Mouse (Mus musculus) liver, embryonic 15.5 days (tissue): ENCODE data around the gene Nomo1. TPM values are rescaled to one million over a fixed set of nuclear protein-coding genes. Genes with fewer than 3 reads are reported as not detected.

Experiments used
- ATAC-seq: fragments of 200-750 bp; cut with Nextera tagmentation; 2 replicates; pipeline ENCODE4 v1.8.0; 2017; ENCODE audit warnings: moderate number of reproducible peaks, mild to moderate bottlenecking, moderate library complexity; ENCODE audit not compliant: insufficient read depth
- H3K27ac ChIP-seq: fragments of 300-500 bp; sonication (generic); replicated peaks from 2 replicates; pipeline ENCODE4 v1.5.1; 2015; ENCODE audit warnings: mild to moderate bottlenecking, inconsistent platforms
- H3K27me3 ChIP-seq: fragments of 300-500 bp; sonication (generic); 2 replicates; pipeline ENCODE4 v1.6.1; 2015; ENCODE audit warnings: mild to moderate bottlenecking, inconsistent platforms
- H3K36me3 ChIP-seq: fragments of 300-500 bp; sonication (generic); replicated peaks from 2 replicates; pipeline ENCODE4 v1.6.1; 2015; ENCODE audit warnings: moderate library complexity, mild to moderate bottlenecking, inconsistent platforms
- H3K4me1 ChIP-seq: fragments of 300-500 bp; sonication (generic); replicated peaks from 2 replicates; pipeline ENCODE4 v1.6.1; 2015; ENCODE audit warnings: inconsistent platforms
- H3K4me2 ChIP-seq: fragments of 300-500 bp; sonication (generic); 2 replicates; pipeline ENCODE4 v1.6.1; 2015; ENCODE audit warnings: moderate library complexity, mild to moderate bottlenecking, inconsistent platforms
- H3K4me3 ChIP-seq: fragments of 300-500 bp; sonication (generic); replicated peaks from 2 replicates; pipeline ENCODE4 v1.5.1; 2015; ENCODE audit warnings: mild to moderate bottlenecking, inconsistent platforms
- H3K9ac ChIP-seq: fragments of 300-500 bp; sonication (generic); 2 replicates; pipeline ENCODE4 v1.6.1; 2015; ENCODE audit warnings: moderate library complexity, mild to moderate bottlenecking, inconsistent platforms
- H3K9me3 ChIP-seq: fragments of 300-500 bp; sonication (generic); replicated peaks from 2 replicates; pipeline ENCODE4 v1.6.1; 2016; ENCODE audit warnings: inconsistent platforms
- WGBS: fragments of 180-500 bp; shearing (Covaris S2); methylation state at CpG from one replicate; pipeline ENCODE4 v1.1.7; 2015; ENCODE audit warnings: mixed read lengths; ENCODE audit not compliant: insufficient replicate concordance; 5-methylcytosine and 5-hydroxymethylcytosine counted together
- polyA plus RNA-seq: library from polyadenylated mRNA; unstranded; fragments of >200 nt; fragmentation: Nextera tagmentation; extraction: Ambion mirVana; gene quantifications from 2 replicates; pipeline ENCODE4 v1.2.1, GENCODE M21; 2015

Nomo1 gene
- polyA plus RNA-seq, 1 experiment from 2014 or later: 22.5 TPM

- no peaks in the 10 kb centered on the region for H3K27me3 ChIP-seq
- WGBS: 54% methylated on average over 9 of the region's 9 CpGs
- no peak for ATAC-seq
- H3K27ac ChIP-seq: no peak overlapping the region
- H3K4me3 ChIP-seq: no peak overlapping the region
- H3K36me3 ChIP-seq: no peaks in the 10 kb centered on the region
- H3K9me3 ChIP-seq: no peaks in the 10 kb centered on the region
- no peak overlapping the region for H3K9ac ChIP-seq
- no peak overlapping the region for H3K4me2 ChIP-seq
- H3K4me1 ChIP-seq: peaks cover 11% of the 10 kb centered on the region; the same call in 1 of the 2 replicates
These were observed 8.1 kb upstream of the Nomo1 start for GRCm38 (mm10) chr7:46025436-46025835.

- Histone ChIP-seq H3K36me3 (no peaks in the 10 kb centered on the region), H3K27ac (peak overlapping the region; percentile 83), H3K4me3 (no peak overlapping the region), H3K27me3 (no peaks in the 10 kb centered on the region), H3K4me2 (peak overlapping the region; percentile 41), H3K9me3 (no peaks in the 10 kb centered on the region), H3K9ac (no peak overlapping the region), H3K4me1 (peaks cover 33% of the 10 kb centered on the region)
- ATAC-seq: peak; percentile 11; the same call in 1 of the 2 replicates
- 63% methylated on average over 10 of the region's 10 CpGs for WGBS
These were observed 4.8 kb upstream of the Nomo1 start for GRCm38 (mm10) chr7:46028681-46029080.

GRCm38 (mm10) chr7:46029299-46030144, 4.0 kb upstream of the Nomo1 start:
- Histone ChIP-seq H3K27ac (peak overlapping the region; percentile 83), H3K36me3 (no peaks in the 10 kb centered on the region), H3K27me3 (no peaks in the 10 kb centered on the region), H3K9ac (no peak overlapping the region), H3K4me3 (peak overlapping the region; percentile 28; the same call in 1 of the 2 replicates), H3K9me3 (no peaks in the 10 kb centered on the region), H3K4me1 (peaks cover 41% of the 10 kb centered on the region), H3K4me2 (peak overlapping the region; percentile 41)
- ATAC-seq: peak; percentile 52
- WGBS: 58% methylated on average over 9 of the region's 9 CpGs

- 29% methylated on average over 11 of the region's 11 CpGs for WGBS
- Histone ChIP-seq H3K9ac (no peak within 1 kb of the TSS), H3K9me3 (no peaks in the 10 kb centered on the region), H3K27me3 (no peaks in the 10 kb centered on the region), H3K4me3 (peak within 1 kb of the TSS; percentile 28; the same call in 1 of the 2 replicates), H3K4me1 (peaks cover 47% of the 10 kb centered on the region), H3K36me3 (no peaks in the 10 kb centered on the region), H3K4me2 (peak within 1 kb of the TSS; percentile 41), H3K27ac (peak within 1 kb of the TSS; percentile 83)
- peak; percentile 62 for ATAC-seq
These were observed 3.4 kb upstream of the Nomo1 start, which contains the start of gene Abcc6 for GRCm38 (mm10) chr7:46030145-46030488. Gene Abcc6, minus strand, starts transcription at chr7:46030302.

- ATAC-seq: no peak
- H3K27me3 ChIP-seq: no peaks in the 10 kb centered on the region
- H3K4me3 ChIP-seq: no peak overlapping the region
- H3K27ac ChIP-seq: peak overlapping the region; percentile 83
- no peaks in the 10 kb centered on the region for H3K36me3 ChIP-seq
- H3K9ac ChIP-seq: no peak overlapping the region
- 24% methylated on average over 2 of the region's 2 CpGs for WGBS
- H3K4me2 ChIP-seq: peak overlapping the region; percentile 40
- no peaks in the 10 kb centered on the region for H3K9me3 ChIP-seq
- peaks cover 56% of the 10 kb centered on the region for H3K4me1 ChIP-seq
These were observed 2.4 kb upstream of the Nomo1 start for GRCm38 (mm10) chr7:46031075-46031474.

- H3K27ac ChIP-seq: 0 out of 2 replicates have a peak overlapping the region, but pooled peaks have one; percentile 4
- no peaks in the 10 kb centered on the region for H3K9me3 ChIP-seq
- peak overlapping the region; percentile 76 for H3K9ac ChIP-seq
- no peaks in the 10 kb centered on the region for H3K27me3 ChIP-seq
- under 1% methylated on average over 35 of the region's 35 CpGs for WGBS
- peaks cover 20% of the 10 kb centered on the region for H3K36me3 ChIP-seq
- H3K4me1 ChIP-seq: peaks cover 55% of the 10 kb centered on the region
- peak; percentile 4 for ATAC-seq
- H3K4me2 ChIP-seq: peak overlapping the region; percentile 94
- H3K4me3 ChIP-seq: peak overlapping the region; percentile 80
These were observed 406 bp downstream of the Nomo1 start for GRCm38 (mm10) chr7:46033870-46034337.

GRCm38 (mm10) chr7:46034991-46035390, 1.5 kb downstream of the Nomo1 start:
- peak overlapping the region; percentile 80 for H3K4me3 ChIP-seq
- H3K27ac ChIP-seq: 0 out of 2 replicates have a peak overlapping the region, but pooled peaks have one; percentile 24

GRCm38 (mm10) chr7:46035468-46035867, 2.0 kb downstream of the Nomo1 start:
- ATAC-seq: no peak
- 0% methylated on average over 2 of the region's 2 CpGs for WGBS
- Histone ChIP-seq H3K27me3 (no peaks in the 10 kb centered on the region), H3K9me3 (no peaks in the 10 kb centered on the region), H3K36me3 (peaks cover 32% of the 10 kb centered on the region), H3K4me3 (peak overlapping the region; percentile 80; the same call in 1 of the 2 replicates), H3K4me2 (peak overlapping the region; percentile 94), H3K4me1 (peaks cover 47% of the 10 kb centered on the region), H3K27ac (no peak overlapping the region), H3K9ac (no peak overlapping the region)

More at GRCm38 (mm10) chr7:46034991-46035390, 1.5 kb downstream of the Nomo1 start:
- Histone ChIP-seq H3K9ac (peak overlapping the region; percentile 76), H3K27me3 (no peaks in the 10 kb centered on the region), H3K36me3 (peaks cover 29% of the 10 kb centered on the region), H3K9me3 (no peaks in the 10 kb centered on the region), H3K4me2 (peak overlapping the region; percentile 94), H3K4me1 (peaks cover 51% of the 10 kb centered on the region)
- 22% methylated on average over 2 of the region's 2 CpGs for WGBS
- ATAC-seq: no peak

- H3K36me3 ChIP-seq: peaks cover 50% of the 10 kb centered on the region
- WGBS: 67% methylated on average over 6 of the region's 6 CpGs
- no peaks in the 10 kb centered on the region for H3K9me3 ChIP-seq
- ATAC-seq: no peak
- H3K4me3 ChIP-seq: no peak overlapping the region
- H3K4me1 ChIP-seq: peaks cover 34% of the 10 kb centered on the region
- H3K9ac ChIP-seq: no peak overlapping the region
- H3K4me2 ChIP-seq: no peak overlapping the region
- no peak overlapping the region for H3K27ac ChIP-seq
- H3K27me3 ChIP-seq: no peaks in the 10 kb centered on the region
These were observed 3.9 kb downstream of the Nomo1 start for GRCm38 (mm10) chr7:46037433-46037832.

- H3K27me3 ChIP-seq: no peaks in the 10 kb centered on the region
- peaks cover 74% of the 10 kb centered on the region for H3K36me3 ChIP-seq
- 59% methylated on average over 2 of the region's 2 CpGs for WGBS
- H3K9me3 ChIP-seq: no peaks in the 10 kb centered on the region
- H3K4me3 ChIP-seq: no peak overlapping the region
- no peak overlapping the region for H3K9ac ChIP-seq
- H3K4me1 ChIP-seq: peaks cover 13% of the 10 kb centered on the region
- no peak for ATAC-seq
- no peak overlapping the region for H3K27ac ChIP-seq
- no peak overlapping the region for H3K4me2 ChIP-seq
These were observed 6.4 kb downstream of the Nomo1 start for GRCm38 (mm10) chr7:46039873-46040272.

- no peaks in the 10 kb centered on the region for H3K9me3 ChIP-seq
- H3K4me2 ChIP-seq: no peak overlapping the region
- H3K4me1 ChIP-seq: no peaks in the 10 kb centered on the region
- H3K9ac ChIP-seq: no peak overlapping the region
- no peak overlapping the region for H3K4me3 ChIP-seq
- H3K27me3 ChIP-seq: no peaks in the 10 kb centered on the region
- no peak for ATAC-seq
- 85% methylated on average over 10 of the region's 10 CpGs for WGBS
- H3K36me3 ChIP-seq: peaks cover 86% of the 10 kb centered on the region
- no peak overlapping the region for H3K27ac ChIP-seq
These were observed 10.6 kb downstream of the Nomo1 start for GRCm38 (mm10) chr7:46044106-46044505.
